10 mouse cellular contexts compared by ENCODE assay signal in genomic region chr17:15088166-15088565, GRCm38 (mm10). TPM values are rescaled to one million over a fixed set of nuclear protein-coding genes. Genes with fewer than 3 reads are reported as not detected.
DNase-seq lines count a peak whose midpoint lies in the region; ATAC-seq and TF ChIP-seq lines count a peak whose summit lies in the region.
"Had no signal": no experiment of that assay in that cellular context is flagged by ENCODE, and none has a peak within 500 bp of the region (broad histone marks: within the 10 kb centered on the region; RNA-seq: fewer than 3 reads in every experiment).

No protein-coding gene starts in this region.

- H3K9ac ChIP-seq in forebrain, embryonic 15.5 days (replicated peaks), result no peak overlapping the region
- no peak overlapping the region for H3K9ac ChIP-seq in midbrain, embryonic 11.5 days (ENCODE audit: low read length)
- H3K9ac ChIP-seq: liver, postnatal 0 days had no signal

- H3K4me1 ChIP-seq in testis, adult 2 months (ENCODE audit: control insufficient read depth, insufficient read depth, low read length), result peaks cover 2% of the 10 kb centered on the region; the same call in 1 of the 2 replicates
- H3K4me1 ChIP-seq in forebrain, embryonic 15.5 days, result peaks cover 21% of the 10 kb centered on the region
- peaks cover 8% of the 10 kb centered on the region for H3K4me1 ChIP-seq in midbrain, embryonic 11.5 days (ENCODE audit: control insufficient read depth, insufficient read depth, low read length)

- no peaks in the 10 kb centered on the region for H3K27me3 ChIP-seq in testis, adult 2 months (ENCODE audit: control insufficient read depth, insufficient read depth, low read length)
- H3K27me3 ChIP-seq in forebrain, embryonic 15.5 days, result no peaks in the 10 kb centered on the region
- H3K27me3 ChIP-seq in midbrain, embryonic 11.5 days (ENCODE audit: control insufficient read depth, insufficient read depth, low read length), result no peaks in the 10 kb centered on the region

- no peak for TF ChIP-seq POLR2A in testis, adult 2 months (IDR thresholded peaks at IDR 0.05; ENCODE audit: control insufficient read depth, low read depth, low read length)

- DNase-seq in testis, postnatal 10 days (ENCODE audit: low spot score), result no peak
- no peak for DNase-seq in midbrain, embryonic 11.5 days (ENCODE audit: low spot score, missing footprints)
- no peak for DNase-seq in gastrocnemius, postnatal 4 days (ENCODE audit: low spot score in 2 of 2)
- DNase-seq in gastrocnemius, postnatal 14 days, result no peak
- no peak for DNase-seq in layer of hippocampus, adult 2 months (ENCODE audit: low spot score in 2 of 2)
- DNase-seq: liver, postnatal 0 days; right cerebral cortex, postnatal 4 days had no signal

- no peaks in the 10 kb centered on the region for H3K9me3 ChIP-seq in forebrain, embryonic 15.5 days
- H3K9me3 ChIP-seq in midbrain, embryonic 11.5 days (ENCODE audit: control insufficient read depth, low read length), result no peaks in the 10 kb centered on the region

- WGBS in forebrain, embryonic 15.5 days, result 17% methylated on average over 2 of the region's 2 CpGs
- 35% methylated on average over 2 of the region's 2 CpGs for WGBS in midbrain, embryonic 11.5 days

- no peak overlapping the region for H3K4me2 ChIP-seq in forebrain, embryonic 15.5 days (replicated peaks)
- no peak overlapping the region for H3K4me2 ChIP-seq in midbrain, embryonic 11.5 days

- ATAC-seq in forebrain, embryonic 15.5 days (replicated peaks), result peak; percentile 49; the same call in 1 of the 2 replicates
- peak; percentile 47 for ATAC-seq in midbrain, embryonic 11.5 days (ENCODE audit: low FRiP score)
- ATAC-seq: inflammation-experienced regulatory T-cells, adult 6 months; liver, postnatal 0 days had no signal

- no peaks in the 10 kb centered on the region for H3K36me3 ChIP-seq in testis, adult 2 months (ENCODE audit: control insufficient read depth, insufficient read depth, low read length)
- H3K36me3 ChIP-seq in forebrain, embryonic 15.5 days, result no peaks in the 10 kb centered on the region
- H3K36me3 ChIP-seq in midbrain, embryonic 11.5 days (ENCODE audit: control insufficient read depth, insufficient read depth, low read length), result no peaks in the 10 kb centered on the region

- H3K4me3 ChIP-seq in testis, adult 2 months (ENCODE audit: control insufficient read depth, low read depth, low read length), result peak overlapping the region; percentile 26
- H3K4me3 ChIP-seq in forebrain, embryonic 15.5 days, result no peak overlapping the region
- no peak overlapping the region for H3K4me3 ChIP-seq in midbrain, embryonic 11.5 days (ENCODE audit: low read depth, low read length)
- H3K4me3 ChIP-seq in layer of hippocampus, adult 2 months, result no peak overlapping the region

- intact Hi-C loops in gastrocnemius, postnatal 14 days (cut with DNase I; ENCODE audit: low total_unique reads), result no loop called here

- H3K27ac ChIP-seq in testis, adult 2 months (ENCODE audit: control insufficient read depth, insufficient read depth, low read depth, low read length), result no peak overlapping the region
- peak overlapping the region; percentile 42 for H3K27ac ChIP-seq in forebrain, embryonic 15.5 days (replicated peaks)
- peak overlapping the region; percentile 35 for H3K27ac ChIP-seq in midbrain, embryonic 11.5 days (ENCODE audit: low read depth, low read length)
- no peak overlapping the region for H3K27ac ChIP-seq in layer of hippocampus, adult 2 months

- TF ChIP-seq CTCF in testis, adult 2 months (IDR thresholded peaks at IDR 0.05; ENCODE audit: control insufficient read depth, insufficient read depth, insufficient replicate concordance, low read depth, low read length), result no peak
- no peak for TF ChIP-seq CTCF in layer of hippocampus, adult 2 months (conservative IDR thresholded peaks at IDR 0.05)

RNA-seq across cellular contexts. Expression of gene Gm3448, which starts 46.8 kb away (rescaled TPM):
- polyA plus RNA-seq in testis, adult 2 months (2012; rRNA removed), result 324 and 366 TPM in 2 replicates
- polyA plus RNA-seq in forebrain, embryonic 15.5 days (2015; fragmentation: Nextera tagmentation; extraction: Ambion mirVana), result 5.2 and 5.5 TPM in 2 replicates
- polyA plus RNA-seq in midbrain, embryonic 11.5 days (2014; fragmentation: Nextera tagmentation; extraction: Ambion mirVana), result 3.8 and 4.6 TPM in 2 replicates
- 1 to 10 TPM; 2.8 to 3.7 TPM for total RNA-seq in gastrocnemius, postnatal 4 days (2021)
- under 1 TPM; 0.93 to 0.96 TPM for total RNA-seq in gastrocnemius, postnatal 14 days (2021)
- total RNA-seq in layer of hippocampus, adult 2 months (2021), result 10 to 100 TPM in 1 of 2 experiments, 1 to 10 TPM in 1; 7.8 to 11.3 TPM

RNA-seq across cellular contexts. Expression of gene Tcte3, which starts 46.9 kb away (rescaled TPM):
- polyA plus RNA-seq in testis, adult 2 months (2012; rRNA removed), result 525 and 777 TPM in 2 replicates
- 0.89 TPM in 1 of 2 replicates, not detected in the other for polyA plus RNA-seq in forebrain, embryonic 15.5 days (2015; fragmentation: Nextera tagmentation; extraction: Ambion mirVana)
- 0.68 TPM in 1 of 2 replicates, not detected in the other for polyA plus RNA-seq in midbrain, embryonic 11.5 days (2014; fragmentation: Nextera tagmentation; extraction: Ambion mirVana)
- 1 to 10 TPM in 1 of 2 experiments, under 1 TPM in 1; 0.73 to 2.1 TPM for total RNA-seq in gastrocnemius, postnatal 4 days (2021)
- under 1 TPM in 1 of 2 experiments, not detected in 1; 0.51 TPM for total RNA-seq in gastrocnemius, postnatal 14 days (2021)
- 1 to 10 TPM in 1 of 2 experiments, not detected in 1; 1.3 TPM for total RNA-seq in layer of hippocampus, adult 2 months (2021)

RNA-seq across cellular contexts. Expression of gene Ermard, which starts 47.2 kb away (rescaled TPM):
- polyA plus RNA-seq in testis, adult 2 months (2012; rRNA removed), result 51.0 and 54.6 TPM in 2 replicates
- 80.7 and 91.4 TPM in 2 replicates for polyA plus RNA-seq in forebrain, embryonic 15.5 days (2015; fragmentation: Nextera tagmentation; extraction: Ambion mirVana)
- polyA plus RNA-seq in midbrain, embryonic 11.5 days (2014; fragmentation: Nextera tagmentation; extraction: Ambion mirVana), result 69.3 and 83.2 TPM in 2 replicates
- 10 to 100 TPM; 35.0 to 41.9 TPM for total RNA-seq in gastrocnemius, postnatal 4 days (2021)
- total RNA-seq in gastrocnemius, postnatal 14 days (2021), result 10 to 100 TPM; 19.0 to 25.1 TPM
- total RNA-seq in layer of hippocampus, adult 2 months (2021), result 10 to 100 TPM; 53.9 to 69.1 TPM

Comparison
In these comparisons a context has a peak if more than half of its experiments do, and no peak if none do; other contexts are left out.
1. H3K27ac ChIP-seq: peak in forebrain, embryonic 15.5 days (single experiment) and midbrain, embryonic 11.5 days (single experiment); none in testis, adult 2 months (single experiment) and layer of hippocampus, adult 2 months (single experiment).